Mouse (Mus musculus): ENCODE measurements at regions not wholly inside any gene's neighbourhood (a gene's known extent, or its start where the extent isn't known, plus 50 kb on each side); places are given as distances from the start of the nearest gene placed in this dataset.

- Histone ChIP-seq H3K27me3 (ENCODE audit: control insufficient read depth, insufficient read depth, low read length) (no peaks in the 10 kb centered on the region), H3K4me2 (replicated peaks; ENCODE audit: low read depth, low read length) (no peak overlapping the region), H3K4me3 (ENCODE audit: low read length) (no peak overlapping the region), H3K9ac (ENCODE audit: low read depth, low read length) (no peak overlapping the region), H3K36me3 (ENCODE audit: control insufficient read depth, insufficient read depth, low read length) (no peaks in the 10 kb centered on the region), H3K27ac (ENCODE audit: low read depth, low read length) (no peak overlapping the region), H3K4me1 (ENCODE audit: control insufficient read depth, insufficient read depth, low read length) (no peaks in the 10 kb centered on the region), H3K9me3 (ENCODE audit: control insufficient read depth, low read length) (no peaks in the 10 kb centered on the region)
- ATAC-seq (ENCODE audit: low FRiP score, low TSS enrichment) = no peak
- 86% methylated on average over 3 of the region's 3 CpGs for WGBS
Measured at GRCm38 (mm10) chr6:35381536-35381935, 55.6 kb upstream of the Fam180a start.

- Histone ChIP-seq H3K4me2 (replicated peaks; ENCODE audit: low read depth, low read length) (peak overlapping the region; percentile 36), H3K4me3 (ENCODE audit: low read length) (peak overlapping the region; percentile 14; the same call in 1 of the 2 replicates), H3K36me3 (ENCODE audit: control insufficient read depth, insufficient read depth, low read length) (no peaks in the 10 kb centered on the region), H3K9me3 (ENCODE audit: control insufficient read depth, low read length) (no peaks in the 10 kb centered on the region), H3K27ac (ENCODE audit: low read depth, low read length) (no peak overlapping the region), H3K27me3 (ENCODE audit: control insufficient read depth, insufficient read depth, low read length) (no peaks in the 10 kb centered on the region), H3K4me1 (ENCODE audit: control insufficient read depth, insufficient read depth, low read length) (no peaks in the 10 kb centered on the region), H3K9ac (ENCODE audit: low read depth, low read length) (no peak overlapping the region)
- peak; percentile 87 for ATAC-seq (ENCODE audit: low FRiP score, low TSS enrichment)
- WGBS = 21% methylated on average over 11 of the region's 11 CpGs
Measured at GRCm38 (mm10) chr6:35380721-35381466, 55.0 kb upstream of the Fam180a start.

- no peak overlapping the region for H3K4me3 ChIP-seq (ENCODE audit: low read length)
- 17% methylated on average over 8 of the region's 8 CpGs for WGBS
- H3K4me2 ChIP-seq (replicated peaks; ENCODE audit: low read depth, low read length) = peak overlapping the region; percentile 24
Measured at GRCm38 (mm10) chr6:35379890-35380289, 53.9 kb upstream of the Fam180a start.

GRCm38 (mm10) chr6:35378851-35379250 lies 52.9 kb upstream of the Fam180a start:
- Histone ChIP-seq H3K4me3 (ENCODE audit: low read length) (no peak overlapping the region), H3K27ac (ENCODE audit: low read depth, low read length) (no peak overlapping the region), H3K4me2 (replicated peaks; ENCODE audit: low read depth, low read length) (no peak overlapping the region), H3K27me3 (ENCODE audit: control insufficient read depth, insufficient read depth, low read length) (no peaks in the 10 kb centered on the region), H3K9ac (ENCODE audit: low read depth, low read length) (no peak overlapping the region), H3K36me3 (ENCODE audit: control insufficient read depth, insufficient read depth, low read length) (no peaks in the 10 kb centered on the region), H3K9me3 (ENCODE audit: control insufficient read depth, low read length) (no peaks in the 10 kb centered on the region), H3K4me1 (ENCODE audit: control insufficient read depth, insufficient read depth, low read length) (no peaks in the 10 kb centered on the region)
- WGBS = 90% methylated on average over 6 of the region's 6 CpGs
- no peak for ATAC-seq (ENCODE audit: low FRiP score, low TSS enrichment)

More at GRCm38 (mm10) chr6:35379890-35380289, 53.9 kb upstream of the Fam180a start:
- peak; percentile 40; the same call in 1 of the 2 replicates for ATAC-seq (ENCODE audit: low FRiP score, low TSS enrichment)
- Histone ChIP-seq H3K36me3 (ENCODE audit: control insufficient read depth, insufficient read depth, low read length) (no peaks in the 10 kb centered on the region), H3K9me3 (ENCODE audit: control insufficient read depth, low read length) (no peaks in the 10 kb centered on the region), H3K9ac (ENCODE audit: low read depth, low read length) (peak overlapping the region; percentile 18; the same call in 1 of the 2 replicates), H3K27me3 (ENCODE audit: control insufficient read depth, insufficient read depth, low read length) (no peaks in the 10 kb centered on the region), H3K27ac (ENCODE audit: low read depth, low read length) (no peak overlapping the region), H3K4me1 (ENCODE audit: control insufficient read depth, insufficient read depth, low read length) (no peaks in the 10 kb centered on the region)

- no peak for ATAC-seq (ENCODE audit: low FRiP score, low TSS enrichment)
- H3K9me3 ChIP-seq (ENCODE audit: control insufficient read depth, low read length) = no peaks in the 10 kb centered on the region
- WGBS = 94% methylated on average over 3 of the region's 3 CpGs
Measured at GRCm38 (mm10) chr6:35377535-35377934, 51.6 kb upstream of the Fam180a start.

GRCm38 (mm10) chr6:35376526-35376925 lies 50.6 kb upstream of the Fam180a start:
- no peak overlapping the region for H3K4me2 ChIP-seq (replicated peaks; ENCODE audit: low read depth, low read length)
- H3K36me3 ChIP-seq (ENCODE audit: control insufficient read depth, insufficient read depth, low read length) = no peaks in the 10 kb centered on the region
- no peaks in the 10 kb centered on the region for H3K27me3 ChIP-seq (ENCODE audit: control insufficient read depth, insufficient read depth, low read length)
- WGBS = 82% methylated on average over 9 of the region's 9 CpGs
- ATAC-seq (ENCODE audit: low FRiP score, low TSS enrichment) = no peak
- no peak overlapping the region for H3K4me3 ChIP-seq (ENCODE audit: low read length)
- no peaks in the 10 kb centered on the region for H3K9me3 ChIP-seq (ENCODE audit: control insufficient read depth, low read length)
- no peak overlapping the region for H3K9ac ChIP-seq (ENCODE audit: low read depth, low read length)
- no peak overlapping the region for H3K27ac ChIP-seq (ENCODE audit: low read depth, low read length)
- H3K4me1 ChIP-seq (ENCODE audit: control insufficient read depth, insufficient read depth, low read length) = no peaks in the 10 kb centered on the region

More at GRCm38 (mm10) chr6:35377535-35377934, 51.6 kb upstream of the Fam180a start:
- Histone ChIP-seq H3K27ac (ENCODE audit: low read depth, low read length) (no peak overlapping the region), H3K36me3 (ENCODE audit: control insufficient read depth, insufficient read depth, low read length) (no peaks in the 10 kb centered on the region), H3K9ac (ENCODE audit: low read depth, low read length) (no peak overlapping the region), H3K4me2 (replicated peaks; ENCODE audit: low read depth, low read length) (no peak overlapping the region), H3K4me3 (ENCODE audit: low read length) (no peak overlapping the region), H3K4me1 (ENCODE audit: control insufficient read depth, insufficient read depth, low read length) (no peaks in the 10 kb centered on the region), H3K27me3 (ENCODE audit: control insufficient read depth, insufficient read depth, low read length) (no peaks in the 10 kb centered on the region)
